In the genomic region with DNA sequence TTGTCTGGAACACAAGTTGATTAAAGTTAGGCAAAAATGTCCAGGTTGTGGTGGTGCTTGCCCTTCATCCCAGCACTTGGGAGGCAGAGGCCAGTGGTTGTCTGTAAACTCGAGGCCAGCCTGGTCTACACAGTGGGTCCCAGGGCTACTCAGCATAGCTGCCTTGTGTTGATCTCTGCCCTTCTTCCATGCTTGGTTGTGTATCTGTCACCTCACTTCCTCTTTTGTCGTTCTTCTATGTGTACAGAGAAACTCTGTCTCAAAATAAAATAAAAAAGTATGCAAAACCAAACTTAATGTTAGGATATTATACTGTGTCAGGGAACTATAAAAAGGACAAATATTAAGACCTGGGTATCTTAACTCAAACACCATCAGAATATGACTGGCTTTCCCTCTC, we compare ENCODE assay signal across 36 mouse cellular contexts. TPM values are rescaled to one million over a fixed set of nuclear protein-coding genes. Genes with fewer than 3 reads are reported as not detected.
"Had no signal": no experiment of that assay in that cellular context is flagged by ENCODE, and none has a peak within 500 bp of the region (broad histone marks: within the 10 kb centered on the region; RNA-seq: fewer than 3 reads in every experiment).

No protein-coding gene starts in this region.

- DNase-seq: gastrocnemius, postnatal 14 days; gastrocnemius, postnatal 36 days; heart, adult 18-20 months; heart, postnatal 10 days; heart, postnatal 4 days; kidney, adult 11 months; kidney, adult 8-10 months; kidney, postnatal 10 days; kidney, postnatal 25 days; kidney, postnatal 4 days; layer of hippocampus, postnatal 36 days; left cerebral cortex, postnatal 4 days; liver; liver, embryonic 13.5 days had no signal

- ATAC-seq: hindbrain, postnatal 0 days; intestine, embryonic 16.5 days had no signal

- H3K36me3 ChIP-seq: heart, embryonic 10.5 days; heart, embryonic 12.5 days; hindbrain, embryonic 10.5 days; hindbrain, embryonic 13.5 days; hindbrain, embryonic 15.5 days; limb, embryonic 12.5 days; liver, embryonic 13.5 days; liver, embryonic 15.5 days had no signal

- H3K9ac ChIP-seq: heart, embryonic 12.5 days; hindbrain, embryonic 13.5 days; hindbrain, embryonic 15.5 days; limb, embryonic 12.5 days; liver, embryonic 13.5 days; liver, embryonic 15.5 days had no signal

- H3K27ac ChIP-seq: heart, embryonic 10.5 days; hindbrain, embryonic 10.5 days; hindbrain, embryonic 13.5 days; hindbrain, embryonic 15.5 days; hindbrain, postnatal 0 days; layer of hippocampus, adult 2 months; limb, embryonic 12.5 days; liver, embryonic 13.5 days; liver, embryonic 15.5 days had no signal

- H3K4me1 ChIP-seq: hindbrain, embryonic 13.5 days; hindbrain, embryonic 15.5 days had no signal

- H3K27me3 ChIP-seq: heart, embryonic 12.5 days; hindbrain, embryonic 13.5 days; hindbrain, embryonic 15.5 days; liver, embryonic 13.5 days; liver, embryonic 15.5 days had no signal

- H3K4me2 ChIP-seq: heart, embryonic 12.5 days; hindbrain, embryonic 13.5 days; hindbrain, embryonic 15.5 days; limb, embryonic 12.5 days; liver, embryonic 11.5 days; liver, embryonic 13.5 days; liver, embryonic 15.5 days had no signal

- H3K4me3 ChIP-seq: heart, embryonic 10.5 days; heart, embryonic 12.5 days; hindbrain, embryonic 10.5 days; hindbrain, embryonic 13.5 days; hindbrain, embryonic 15.5 days; layer of hippocampus, adult 2 months; limb, embryonic 12.5 days; liver, embryonic 13.5 days; liver, embryonic 15.5 days had no signal

- H3K9me3 ChIP-seq: heart, embryonic 10.5 days; heart, embryonic 12.5 days; hindbrain, embryonic 10.5 days; hindbrain, embryonic 13.5 days; hindbrain, embryonic 15.5 days; limb, embryonic 12.5 days; liver, embryonic 13.5 days; liver, embryonic 15.5 days had no signal

RNA-seq across cellular contexts. Expression of gene Bsnd, which starts 32.0 kb away (rescaled TPM):
- total RNA-seq: gastrocnemius, adult 18-20 months; gastrocnemius, postnatal 36 days; heart, adult 18-20 months; heart, adult 8-10 months; heart, postnatal 10 days; heart, postnatal 25 days; heart, postnatal 4 days; hindbrain, postnatal 0 days; layer of hippocampus, adult 2 months; layer of hippocampus, postnatal 36 days; left cerebral cortex, adult 18-20 months; left cerebral cortex, adult 8-10 months; left cerebral cortex, postnatal 10 days; left cerebral cortex, postnatal 25 days; left cerebral cortex, postnatal 4 days had no signal
- polyA plus RNA-seq: heart, embryonic 12.5 days; heart, embryonic 14.5 days; heart, embryonic 16.5 days; hindbrain, embryonic 10.5 days; hindbrain, embryonic 13.5 days; hindbrain, postnatal 0 days; intestine, embryonic 14.5 days; intestine, embryonic 16.5 days; limb, embryonic 12.5 days; limb, embryonic 14.5 days; liver, embryonic 11.5 days; liver, embryonic 13.5 days; liver, embryonic 15.5 days had no signal
